Comparison of ENCODE assay signal across 8 mouse cellular contexts in the genomic region with DNA sequence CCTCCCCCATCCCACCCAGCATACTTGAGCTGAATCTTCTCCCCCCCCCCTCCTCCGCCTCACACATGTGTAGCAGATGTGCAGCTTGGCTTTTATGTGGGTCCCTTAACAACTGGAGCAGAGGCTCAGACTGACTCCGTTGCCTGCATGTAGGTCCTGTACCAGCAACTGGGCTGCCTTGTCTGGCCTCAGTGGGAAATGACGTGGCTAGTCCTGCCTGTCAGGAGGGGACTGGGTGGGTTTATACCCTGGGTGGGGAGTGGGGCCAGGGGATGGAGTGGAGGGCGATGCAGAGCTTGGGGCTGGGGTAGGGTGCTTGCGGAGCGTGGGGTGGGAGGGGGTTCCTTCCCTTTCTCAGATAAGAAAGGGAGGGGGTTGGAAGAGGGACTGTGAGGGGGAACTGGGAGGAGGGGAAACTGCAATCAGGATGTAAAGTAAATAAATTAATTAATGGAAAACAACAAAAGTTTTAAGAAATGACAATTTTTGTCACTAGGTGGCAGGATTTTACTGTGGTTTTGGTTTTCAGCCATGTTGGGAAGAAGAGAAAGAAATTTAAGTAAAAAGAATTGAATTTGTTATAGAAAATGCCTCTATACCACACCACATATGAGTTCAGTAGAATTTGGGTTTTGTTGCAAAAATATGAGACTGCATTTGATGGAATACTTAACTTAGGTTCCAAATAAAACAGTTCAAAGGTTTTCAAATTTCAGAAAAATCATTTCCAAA.
A peak's percentile ranks its signal among the peaks of the same experiment; 100 is the strongest.
DNase-seq lines count a peak whose midpoint lies in the region; ATAC-seq and TF ChIP-seq lines count a peak whose summit lies in the region.

No protein-coding gene starts in this region.

- no peak for DNase-seq in gastrocnemius, adult 2 months
- no peak for DNase-seq in gastrocnemius, postnatal 10 days
- DNase-seq in 416B (ENCODE audit: low read depth) = peak; percentile 13
- no peak for DNase-seq in MN1 (ENCODE audit: low spot score)
- no peak for DNase-seq in thymus, postnatal 14 days
- DNase-seq in right cerebral cortex, postnatal 36 days (ENCODE audit: low spot score in 2 of 2) = no peak

- H3K4me2 ChIP-seq in forebrain, embryonic 13.5 days = no peak overlapping the region
- H3K4me2 ChIP-seq in midbrain, embryonic 13.5 days (replicated peaks) = no peak overlapping the region

- no peak overlapping the region for H3K9ac ChIP-seq in forebrain, embryonic 13.5 days
- H3K9ac ChIP-seq in midbrain, embryonic 13.5 days (replicated peaks) = no peak overlapping the region

- intact Hi-C loops in gastrocnemius, adult 2 months (cut with DNase I) = loop anchor here (10.0 kb wide), 1 partner anchor 972 kb away; no protein-coding TSS in a partner anchor

- peak; percentile 14; the same call in 1 of the 2 replicates for TF ChIP-seq CTCF in gastrocnemius, adult 2 months (IDR thresholded peaks at IDR 0.05)

- no peak overlapping the region for H3K4me3 ChIP-seq in gastrocnemius, adult 2 months
- H3K4me3 ChIP-seq in forebrain, embryonic 13.5 days = no peak overlapping the region
- H3K4me3 ChIP-seq in midbrain, embryonic 13.5 days (replicated peaks) = no peak overlapping the region

- no peak overlapping the region for H3K27ac ChIP-seq in gastrocnemius, adult 2 months
- no peak overlapping the region for H3K27ac ChIP-seq in forebrain, embryonic 13.5 days
- H3K27ac ChIP-seq in midbrain, embryonic 13.5 days = no peak overlapping the region

- H3K9me3 ChIP-seq in forebrain, embryonic 13.5 days (replicated peaks) = no peaks in the 10 kb centered on the region
- H3K9me3 ChIP-seq in midbrain, embryonic 13.5 days = no peaks in the 10 kb centered on the region

- ATAC-seq in forebrain, embryonic 13.5 days = peak; percentile 73
- peak; percentile 88 for ATAC-seq in midbrain, embryonic 13.5 days

- H3K4me1 ChIP-seq in forebrain, embryonic 13.5 days = no peaks in the 10 kb centered on the region
- H3K4me1 ChIP-seq in midbrain, embryonic 13.5 days (replicated peaks) = no peaks in the 10 kb centered on the region

- no peaks in the 10 kb centered on the region for H3K36me3 ChIP-seq in forebrain, embryonic 13.5 days (ENCODE audit: poor library complexity, severe bottlenecking)
- H3K36me3 ChIP-seq in midbrain, embryonic 13.5 days = no peaks in the 10 kb centered on the region

- no peaks in the 10 kb centered on the region for H3K27me3 ChIP-seq in forebrain, embryonic 13.5 days
- H3K27me3 ChIP-seq in midbrain, embryonic 13.5 days = no peaks in the 10 kb centered on the region

- WGBS in forebrain, embryonic 13.5 days = 58% methylated on average over 6 of the region's 6 CpGs
- 68% methylated on average over 6 of the region's 6 CpGs for WGBS in midbrain, embryonic 13.5 days
